Mouse (Mus musculus): ENCODE results near the gene Strn3. TPM values are rescaled to one million over a fixed set of nuclear protein-coding genes. Genes with fewer than 3 reads are reported as not detected.

The Strn3 gene
- polyA plus RNA-seq, 1 experiment from 2014 or later: 42.8 TPM

DNA sequence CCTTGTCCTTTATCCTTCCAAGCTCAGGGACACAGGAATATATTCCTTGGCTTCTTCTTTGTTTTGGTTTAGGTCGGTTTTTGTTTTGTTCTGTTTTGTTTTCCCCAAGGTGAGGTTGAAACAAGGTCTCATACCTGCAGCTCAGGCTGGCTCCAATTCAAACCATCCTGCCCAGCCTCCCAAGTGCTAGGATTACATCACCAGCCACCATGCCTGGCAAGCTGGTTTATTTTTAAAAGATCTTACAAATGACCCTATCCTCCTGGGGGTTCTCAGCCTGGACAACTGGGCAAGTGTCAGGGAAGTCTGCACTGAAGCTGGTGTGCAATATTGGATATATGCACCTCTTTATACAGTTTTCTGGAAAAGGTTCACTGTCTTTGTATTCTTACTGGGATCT, 21.0 kb upstream of the Strn3 start:
- no peak overlapping the region for H3K4me3 ChIP-seq (replicated peaks; ENCODE audit: low read length)
- H3K27ac ChIP-seq (ENCODE audit: low read length): no peak overlapping the region
- no peaks in the 10 kb centered on the region for H3K4me1 ChIP-seq (replicated peaks; ENCODE audit: control insufficient read depth, insufficient read depth, low read length)
- no peaks in the 10 kb centered on the region for H3K9me3 ChIP-seq (ENCODE audit: control insufficient read depth, low read length)
- no peak for ATAC-seq
- no peaks in the 10 kb centered on the region for H3K27me3 ChIP-seq (replicated peaks; ENCODE audit: control insufficient read depth, insufficient read depth, low read length)
- 83% methylated on average over 1 of the region's 1 CpGs for WGBS
- no peak overlapping the region for H3K9ac ChIP-seq (replicated peaks; ENCODE audit: low read depth, low read length)
- no peaks in the 10 kb centered on the region for H3K36me3 ChIP-seq (ENCODE audit: control insufficient read depth, insufficient read depth)
- no peak overlapping the region for H3K4me2 ChIP-seq (ENCODE audit: low read length)

DNA sequence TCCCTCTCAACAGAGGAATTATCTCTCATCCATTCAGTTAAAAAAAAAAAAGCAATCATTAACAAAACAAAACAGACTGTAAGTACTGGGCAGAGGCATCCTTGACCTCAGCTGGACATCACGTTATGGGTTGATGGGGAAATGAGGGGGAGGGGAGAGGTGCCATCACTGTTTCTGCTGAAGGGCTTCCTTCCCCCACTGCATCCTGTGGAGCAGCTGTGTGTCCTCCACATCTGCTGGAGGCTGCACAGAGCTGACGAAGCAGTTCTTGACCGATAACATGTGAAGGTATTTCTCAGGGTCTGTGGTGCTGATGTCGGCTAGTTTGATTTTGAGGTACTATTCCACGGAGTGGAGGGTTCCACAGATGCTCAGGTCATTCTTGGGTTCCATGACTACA, 18.5 kb upstream of the Strn3 start:
- no peaks in the 10 kb centered on the region for H3K36me3 ChIP-seq (ENCODE audit: control insufficient read depth, insufficient read depth)
- WGBS: 80% methylated on average over 5 of the region's 5 CpGs
- no peak overlapping the region for H3K27ac ChIP-seq (ENCODE audit: low read length)
- no peak for ATAC-seq
- H3K9me3 ChIP-seq (ENCODE audit: control insufficient read depth, low read length): no peaks in the 10 kb centered on the region
- H3K27me3 ChIP-seq (replicated peaks; ENCODE audit: control insufficient read depth, insufficient read depth, low read length): no peaks in the 10 kb centered on the region
- no peak overlapping the region for H3K4me3 ChIP-seq (replicated peaks; ENCODE audit: low read length)
- no peak overlapping the region for H3K9ac ChIP-seq (replicated peaks; ENCODE audit: low read depth, low read length)
- H3K4me1 ChIP-seq (replicated peaks; ENCODE audit: control insufficient read depth, insufficient read depth, low read length): no peaks in the 10 kb centered on the region
- H3K4me2 ChIP-seq (ENCODE audit: low read length): no peak overlapping the region

DNA sequence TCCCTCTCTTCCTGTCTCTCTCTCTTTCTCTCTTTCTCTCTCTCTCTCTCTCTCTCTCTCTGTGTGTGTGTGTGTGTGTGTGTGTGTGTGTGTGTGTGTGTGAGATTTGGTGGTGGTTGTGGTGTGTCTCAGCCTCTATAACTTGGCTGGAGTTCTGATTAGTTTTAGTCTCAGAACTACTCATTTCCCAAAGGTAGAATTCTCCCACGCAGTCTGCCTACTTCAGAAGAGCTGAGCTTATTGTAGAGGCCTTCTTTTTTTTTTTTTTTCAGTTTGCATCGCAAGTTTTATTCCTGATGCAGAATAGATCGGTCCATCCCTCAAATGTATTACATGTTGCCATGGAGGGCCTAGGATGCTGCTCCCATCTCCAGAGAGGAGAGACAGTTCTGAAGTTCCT, 18.0 kb upstream of the Strn3 start:
- WGBS: 73% methylated on average over 3 of the region's 3 CpGs
- Histone ChIP-seq H3K9me3 (ENCODE audit: control insufficient read depth, low read length) (no peaks in the 10 kb centered on the region), H3K27me3 (replicated peaks; ENCODE audit: control insufficient read depth, insufficient read depth, low read length) (no peaks in the 10 kb centered on the region), H3K4me3 (replicated peaks; ENCODE audit: low read length) (no peak overlapping the region), H3K9ac (replicated peaks; ENCODE audit: low read depth, low read length) (no peak overlapping the region), H3K36me3 (ENCODE audit: control insufficient read depth, insufficient read depth) (no peaks in the 10 kb centered on the region), H3K4me1 (replicated peaks; ENCODE audit: control insufficient read depth, insufficient read depth, low read length) (no peaks in the 10 kb centered on the region), H3K4me2 (ENCODE audit: low read length) (no peak overlapping the region), H3K27ac (ENCODE audit: low read length) (no peak overlapping the region)
- no peak for ATAC-seq

DNA sequence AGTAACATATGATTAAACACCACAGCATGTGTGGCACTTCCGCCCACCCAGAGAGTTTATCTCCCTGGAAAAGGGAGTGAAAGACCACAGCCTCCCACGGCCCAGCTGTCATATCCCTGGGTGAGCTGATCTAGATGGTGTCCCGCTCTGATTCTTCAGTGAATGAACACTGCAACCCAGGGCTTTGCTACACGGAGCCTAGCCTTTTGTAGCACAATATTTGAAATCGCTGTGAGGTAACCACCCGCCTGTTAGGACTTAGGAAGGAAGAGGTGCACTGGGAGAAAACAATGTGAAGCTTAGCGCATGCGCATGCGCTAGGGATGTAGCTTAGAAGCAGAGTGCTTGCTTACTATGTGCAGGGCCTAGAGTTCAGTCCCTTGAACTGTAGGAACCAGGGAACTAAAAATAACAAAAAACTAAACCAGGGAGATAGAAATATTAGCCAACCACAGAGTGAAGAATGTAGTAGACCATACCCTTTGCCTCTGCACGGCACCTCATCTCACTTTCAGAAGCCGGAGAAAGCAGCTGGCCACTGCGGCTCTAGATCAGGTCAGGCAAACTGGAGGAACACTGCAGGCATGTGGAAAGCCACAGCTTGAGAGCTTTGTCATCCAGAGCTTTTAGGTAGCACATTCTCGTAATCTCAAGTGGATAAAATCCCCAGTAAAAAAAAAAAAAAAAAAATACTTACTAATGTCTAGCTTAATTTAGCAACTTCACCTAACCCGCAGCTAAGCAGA, 17.4 kb upstream of the Strn3 start:
- no peak for ATAC-seq
- no peaks in the 10 kb centered on the region for H3K4me1 ChIP-seq (replicated peaks; ENCODE audit: control insufficient read depth, insufficient read depth, low read length)
- H3K4me3 ChIP-seq (replicated peaks; ENCODE audit: low read length): no peak overlapping the region
- H3K4me2 ChIP-seq (ENCODE audit: low read length): no peak overlapping the region
- 63% methylated on average over 14 of the region's 14 CpGs for WGBS
- no peak overlapping the region for H3K27ac ChIP-seq (ENCODE audit: low read length)
- H3K27me3 ChIP-seq (replicated peaks; ENCODE audit: control insufficient read depth, insufficient read depth, low read length): no peaks in the 10 kb centered on the region
- H3K36me3 ChIP-seq (ENCODE audit: control insufficient read depth, insufficient read depth): no peaks in the 10 kb centered on the region
- no peak overlapping the region for H3K9ac ChIP-seq (replicated peaks; ENCODE audit: low read depth, low read length)
- no peaks in the 10 kb centered on the region for H3K9me3 ChIP-seq (ENCODE audit: control insufficient read depth, low read length)

DNA sequence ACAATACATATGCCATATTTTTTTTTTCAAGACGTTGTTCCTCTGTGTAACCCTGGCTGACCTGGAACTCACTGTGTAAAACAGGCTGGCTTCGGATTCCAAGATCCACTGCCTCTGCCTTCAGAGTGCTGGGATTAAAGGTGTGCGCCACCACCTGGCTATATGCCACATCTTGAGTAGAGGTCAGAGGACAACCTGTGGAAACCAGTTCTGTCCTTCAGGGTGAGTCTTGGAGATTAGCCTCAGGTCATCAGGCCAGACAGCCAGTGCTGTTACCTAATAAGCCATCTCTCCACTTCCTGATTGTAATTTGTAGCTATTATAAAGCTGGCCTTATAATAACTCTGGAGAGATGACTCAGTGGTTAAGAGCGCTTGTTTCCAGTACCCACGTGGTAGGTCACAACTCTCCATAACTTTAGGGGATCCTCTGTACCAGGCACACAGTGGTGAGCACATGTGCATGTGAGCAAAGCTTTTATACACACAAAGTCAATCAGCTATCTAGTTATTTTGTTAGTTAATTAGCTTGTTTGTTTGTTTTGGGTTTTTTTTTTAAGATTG, 15.1 kb upstream of the Strn3 start:
- H3K27ac ChIP-seq (ENCODE audit: low read length): no peak overlapping the region
- no peaks in the 10 kb centered on the region for H3K36me3 ChIP-seq (ENCODE audit: control insufficient read depth, insufficient read depth)
- H3K4me2 ChIP-seq (ENCODE audit: low read length): no peak overlapping the region
- 87% methylated on average over 5 of the region's 5 CpGs for WGBS
- no peak overlapping the region for H3K4me3 ChIP-seq (replicated peaks; ENCODE audit: low read length)
- no peak overlapping the region for H3K9ac ChIP-seq (replicated peaks; ENCODE audit: low read depth, low read length)
- no peak for ATAC-seq
- H3K27me3 ChIP-seq (replicated peaks; ENCODE audit: control insufficient read depth, insufficient read depth, low read length): no peaks in the 10 kb centered on the region
- H3K9me3 ChIP-seq (ENCODE audit: control insufficient read depth, low read length): no peaks in the 10 kb centered on the region
- no peaks in the 10 kb centered on the region for H3K4me1 ChIP-seq (replicated peaks; ENCODE audit: control insufficient read depth, insufficient read depth, low read length)

DNA sequence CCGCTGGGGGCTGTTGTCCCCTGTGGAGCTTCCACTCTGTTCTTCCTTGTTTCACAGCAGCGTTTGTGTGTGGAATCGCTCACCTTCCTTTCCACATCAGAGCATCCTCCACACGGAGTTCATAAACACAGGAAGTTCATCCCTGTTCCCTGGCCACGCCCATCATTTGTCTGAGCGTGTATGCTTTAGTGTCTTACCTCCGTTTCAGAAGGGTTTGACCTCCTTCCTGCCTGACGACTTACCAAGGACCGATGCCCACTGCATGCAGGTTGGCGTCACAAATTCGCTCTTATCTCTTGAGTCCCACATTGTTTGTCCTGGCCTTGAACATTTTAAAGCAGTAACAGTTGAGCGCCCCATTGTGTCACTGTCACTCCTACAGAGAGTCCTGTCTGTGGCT, 14.1 kb upstream of the Strn3 start:
- ATAC-seq: no peak
- H3K27ac ChIP-seq (ENCODE audit: low read length): no peak overlapping the region
- H3K9ac ChIP-seq (replicated peaks; ENCODE audit: low read depth, low read length): no peak overlapping the region
- H3K4me1 ChIP-seq (replicated peaks; ENCODE audit: control insufficient read depth, insufficient read depth, low read length): no peaks in the 10 kb centered on the region
- H3K9me3 ChIP-seq (ENCODE audit: control insufficient read depth, low read length): no peaks in the 10 kb centered on the region
- H3K4me3 ChIP-seq (replicated peaks; ENCODE audit: low read length): no peak overlapping the region
- H3K36me3 ChIP-seq (ENCODE audit: control insufficient read depth, insufficient read depth): no peaks in the 10 kb centered on the region
- H3K4me2 ChIP-seq (ENCODE audit: low read length): no peak overlapping the region
- WGBS: 84% methylated on average over 12 of the region's 12 CpGs
- no peaks in the 10 kb centered on the region for H3K27me3 ChIP-seq (replicated peaks; ENCODE audit: control insufficient read depth, insufficient read depth, low read length)

DNA sequence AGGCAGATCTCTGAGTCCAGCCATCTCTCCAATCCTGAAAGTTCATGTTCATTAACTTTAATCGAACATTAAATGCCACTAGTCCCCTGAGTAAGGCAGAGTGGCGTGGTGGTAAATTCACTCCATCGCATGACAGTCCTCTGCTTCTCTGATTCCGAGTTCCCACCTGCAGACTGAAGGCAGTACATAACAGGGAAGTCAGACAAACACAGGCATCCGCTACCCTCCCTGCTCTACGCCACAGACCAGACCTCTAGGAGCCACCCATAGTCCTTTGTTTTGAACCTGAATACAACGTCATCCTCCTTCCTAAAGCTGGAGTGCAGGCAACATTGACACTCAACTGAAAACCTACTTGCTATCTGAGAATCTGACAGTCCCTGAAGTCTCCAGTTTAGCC, 12.9 kb upstream of the Strn3 start:
- no peaks in the 10 kb centered on the region for H3K36me3 ChIP-seq (ENCODE audit: control insufficient read depth, insufficient read depth)
- no peaks in the 10 kb centered on the region for H3K27me3 ChIP-seq (replicated peaks; ENCODE audit: control insufficient read depth, insufficient read depth, low read length)
- H3K4me2 ChIP-seq (ENCODE audit: low read length): no peak overlapping the region
- no peaks in the 10 kb centered on the region for H3K9me3 ChIP-seq (ENCODE audit: control insufficient read depth, low read length)
- no peak overlapping the region for H3K9ac ChIP-seq (replicated peaks; ENCODE audit: low read depth, low read length)
- no peak for ATAC-seq
- 72% methylated on average over 7 of the region's 7 CpGs for WGBS
- no peak overlapping the region for H3K27ac ChIP-seq (ENCODE audit: low read length)
- H3K4me3 ChIP-seq (replicated peaks; ENCODE audit: low read length): no peak overlapping the region
- no peaks in the 10 kb centered on the region for H3K4me1 ChIP-seq (replicated peaks; ENCODE audit: control insufficient read depth, insufficient read depth, low read length)

DNA sequence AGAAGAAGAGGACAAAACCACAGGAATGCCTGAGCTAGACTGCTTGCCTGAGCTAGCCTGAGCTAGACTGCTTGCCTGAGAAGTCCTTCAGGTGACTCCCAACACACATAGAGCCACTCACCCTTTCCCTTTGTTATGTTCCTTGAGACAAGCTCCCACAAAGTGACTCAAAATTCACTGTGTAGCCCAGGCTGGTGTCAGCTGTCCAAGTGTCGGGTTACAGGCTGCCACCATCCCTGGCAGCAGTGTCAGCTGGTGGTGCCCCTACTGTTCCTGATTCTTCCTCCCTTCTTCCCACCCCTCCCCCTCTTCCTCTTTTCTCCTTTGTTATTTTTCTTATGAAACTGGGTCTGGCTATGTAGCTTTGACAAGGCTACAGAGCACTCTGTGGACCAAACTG, 12.2 kb upstream of the Strn3 start:
- whole genome bisulfite sequencing: 25% methylated on average over 1 of the region's 1 CpGs
- no peak overlapping the region for H3K4me3 ChIP-seq (replicated peaks; ENCODE audit: low read length)
- H3K9me3 ChIP-seq (ENCODE audit: control insufficient read depth, low read length): no peaks in the 10 kb centered on the region
- H3K9ac ChIP-seq (replicated peaks; ENCODE audit: low read depth, low read length): no peak overlapping the region
- no peak overlapping the region for H3K4me2 ChIP-seq (ENCODE audit: low read length)
- H3K4me1 ChIP-seq (replicated peaks; ENCODE audit: control insufficient read depth, insufficient read depth, low read length): no peaks in the 10 kb centered on the region
- H3K27ac ChIP-seq (ENCODE audit: low read length): no peak overlapping the region
- no peak for ATAC-seq
- H3K36me3 ChIP-seq (ENCODE audit: control insufficient read depth, insufficient read depth): no peaks in the 10 kb centered on the region
- no peaks in the 10 kb centered on the region for H3K27me3 ChIP-seq (replicated peaks; ENCODE audit: control insufficient read depth, insufficient read depth, low read length)

DNA sequence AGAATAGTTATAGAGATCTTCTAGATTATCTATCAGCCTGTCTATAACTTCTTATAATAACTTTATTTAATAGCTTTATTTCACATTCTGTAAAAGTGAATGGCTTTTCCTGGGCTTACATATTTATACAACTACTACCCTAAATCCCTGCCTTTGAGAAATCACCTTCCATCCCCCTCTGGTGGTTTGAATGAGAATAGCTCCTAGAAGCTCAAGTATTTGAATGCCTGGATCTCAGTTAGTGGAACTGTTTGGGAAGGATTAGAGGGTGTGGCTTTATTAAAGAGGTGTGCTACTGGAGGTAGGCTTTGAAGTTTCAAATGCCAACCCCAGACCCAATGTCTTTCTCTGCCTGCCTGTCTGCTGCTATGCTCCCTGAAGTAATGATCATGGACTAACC, 10.0 kb upstream of the Strn3 start:
- H3K4me1 ChIP-seq (replicated peaks; ENCODE audit: control insufficient read depth, insufficient read depth, low read length): no peaks in the 10 kb centered on the region
- H3K9me3 ChIP-seq (ENCODE audit: control insufficient read depth, low read length): no peaks in the 10 kb centered on the region
- H3K27ac ChIP-seq (ENCODE audit: low read length): no peak overlapping the region
- H3K4me3 ChIP-seq (replicated peaks; ENCODE audit: low read length): no peak overlapping the region
- no peaks in the 10 kb centered on the region for H3K36me3 ChIP-seq (ENCODE audit: control insufficient read depth, insufficient read depth)
- H3K9ac ChIP-seq (replicated peaks; ENCODE audit: low read depth, low read length): no peak overlapping the region
- H3K27me3 ChIP-seq (replicated peaks; ENCODE audit: control insufficient read depth, insufficient read depth, low read length): no peaks in the 10 kb centered on the region
- ATAC-seq: no peak
- no peak overlapping the region for H3K4me2 ChIP-seq (ENCODE audit: low read length)

Measured in forebrain, embryonic 16.5 days (tissue).